Mouse (Mus musculus) induced T-regulatory cell, adult 2 months (primary cell): Measurements from ENCODE around the gene Wscd2.
A peak's percentile ranks its signal among the peaks of the same experiment; 100 is the strongest.

Experiments
- DNase-seq: peaks from one replicate; pipeline ENCODE4 v3.0.0-alpha.2; 2012; ENCODE audit warnings: low read depth

Gene Wscd2

DNA sequence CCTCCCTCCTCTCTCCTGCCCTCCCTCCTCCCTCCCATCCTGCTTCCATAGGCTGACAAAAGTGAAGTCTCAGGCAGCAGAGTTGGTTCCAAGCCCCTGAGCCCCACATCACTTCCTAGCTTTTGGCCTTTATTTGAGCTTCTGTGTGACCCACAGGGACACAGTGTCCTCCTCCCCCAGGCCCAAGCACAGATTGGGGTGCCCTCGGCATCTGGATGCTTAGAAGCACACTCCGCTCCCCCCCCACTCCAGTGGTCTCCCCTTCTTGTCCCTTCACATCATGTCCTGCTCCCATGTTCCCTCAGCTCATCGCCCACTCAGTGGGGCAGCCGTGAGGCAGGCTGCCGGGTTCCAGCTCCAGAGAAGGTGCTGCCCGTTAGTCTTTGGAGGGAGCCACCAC lies 121.0 kb downstream of the Wscd2 start:
- DNase-seq = no peak

DNA sequence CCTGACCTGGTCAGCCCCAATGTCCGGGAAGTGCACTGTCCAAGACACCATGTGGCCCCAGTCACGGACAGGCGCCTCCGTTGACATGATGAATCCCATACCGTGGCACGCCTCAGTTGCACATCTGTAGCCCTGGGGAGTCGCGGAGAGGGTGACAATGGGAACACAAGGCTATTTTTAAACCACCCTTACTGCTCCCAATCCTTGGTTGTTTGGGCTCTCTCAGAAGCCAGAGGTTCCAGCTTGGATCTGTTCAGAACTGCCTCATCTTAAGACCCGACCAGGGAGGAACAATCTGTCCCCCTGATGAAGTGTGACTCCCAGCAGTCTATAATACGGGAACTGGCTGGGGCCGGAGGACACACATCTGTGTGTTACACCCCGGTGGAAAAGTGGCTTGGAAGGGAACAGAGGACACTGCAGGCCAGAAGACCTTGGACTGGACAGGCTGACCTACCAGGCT lies 121.7 kb downstream of the Wscd2 start:
- DNase-seq = no peak

DNA sequence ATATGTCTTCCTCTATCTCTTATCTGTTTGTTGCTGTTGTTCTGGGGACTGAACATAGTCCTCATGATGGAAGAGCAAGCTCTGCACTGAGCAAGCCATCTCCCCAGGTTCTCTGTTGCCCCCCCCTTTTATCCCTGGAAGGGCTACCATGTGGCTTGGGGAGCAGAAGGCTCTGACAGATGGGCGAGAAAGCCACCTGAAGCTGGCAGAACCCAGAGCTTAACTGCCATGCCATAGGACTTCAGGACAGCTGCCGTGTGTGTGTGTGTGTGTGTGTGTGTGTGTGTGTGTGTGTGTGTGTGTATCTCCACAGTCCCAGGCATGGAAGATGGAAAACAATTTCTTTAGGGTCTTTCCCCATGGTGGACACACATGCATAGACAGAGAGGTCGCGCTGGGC lies 128.6 kb downstream of the Wscd2 start:
- DNase-seq = no peak

- DNase-seq = no peak
These were observed 129.0 kb downstream of the Wscd2 start for GRCm38 (mm10) chr5:113619151-113619550.

DNA sequence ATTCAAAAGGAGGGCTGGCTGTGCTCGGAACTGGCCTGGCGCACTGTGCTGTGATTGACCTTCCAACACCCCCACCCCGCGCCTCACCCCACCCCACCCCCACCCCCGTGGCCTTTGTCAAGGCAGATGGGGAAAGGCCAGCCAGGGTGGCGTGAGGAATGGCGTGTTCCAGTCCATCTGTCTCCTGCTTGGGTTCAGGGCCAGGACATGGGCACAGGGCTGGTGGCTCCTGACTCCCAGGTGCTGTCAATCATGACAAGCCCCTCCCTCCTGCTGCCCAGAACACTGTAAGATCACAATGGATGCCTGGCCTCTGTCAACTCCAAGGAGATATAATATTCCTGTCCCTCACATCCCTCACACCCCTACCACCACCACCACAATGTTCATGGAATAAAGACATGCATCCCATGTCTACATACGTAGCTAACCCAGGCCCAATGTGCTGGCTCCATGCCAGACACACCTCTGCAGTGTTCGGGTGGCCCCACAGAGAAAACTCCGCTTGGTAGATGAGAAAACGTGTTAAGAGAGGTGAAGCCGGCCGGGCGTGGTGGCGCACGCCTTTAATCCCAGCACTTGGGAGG lies 130.1 kb downstream of the Wscd2 start:
- no peak for DNase-seq

- peak; percentile 55 for DNase-seq
These were observed 130.9 kb downstream of the Wscd2 start for GRCm38 (mm10) chr5:113620999-113621398.

- no peak for DNase-seq
These were observed 132.9 kb downstream of the Wscd2 start for GRCm38 (mm10) chr5:113623052-113623451.

- DNase-seq = no peak
These were observed 134.9 kb downstream of the Wscd2 start for GRCm38 (mm10) chr5:113625068-113625467.

GRCm38 (mm10) chr5:113626352-113626751 lies 136.2 kb downstream of the Wscd2 start:
- DNase-seq = no peak

DNA sequence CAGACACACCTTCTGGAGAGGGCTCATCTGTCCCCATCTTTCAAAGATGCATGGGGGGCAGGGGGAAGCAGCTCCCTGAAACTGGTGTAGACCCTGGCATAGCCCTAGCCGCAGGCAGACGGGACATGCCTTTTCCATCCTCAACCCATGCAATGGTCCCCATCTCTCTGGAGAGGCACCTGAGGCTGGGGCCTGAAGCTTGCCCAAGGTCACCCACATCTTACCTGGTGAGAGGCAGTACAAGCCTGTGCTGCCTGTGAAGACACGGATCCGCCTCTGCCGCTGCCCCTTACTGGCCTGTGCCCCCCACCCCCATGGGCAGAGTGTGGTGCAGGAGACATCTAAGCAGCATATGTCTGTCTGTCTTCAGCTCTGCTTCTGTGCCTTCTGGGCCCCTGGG lies 136.9 kb downstream of the Wscd2 start:
- no peak for DNase-seq

DNA sequence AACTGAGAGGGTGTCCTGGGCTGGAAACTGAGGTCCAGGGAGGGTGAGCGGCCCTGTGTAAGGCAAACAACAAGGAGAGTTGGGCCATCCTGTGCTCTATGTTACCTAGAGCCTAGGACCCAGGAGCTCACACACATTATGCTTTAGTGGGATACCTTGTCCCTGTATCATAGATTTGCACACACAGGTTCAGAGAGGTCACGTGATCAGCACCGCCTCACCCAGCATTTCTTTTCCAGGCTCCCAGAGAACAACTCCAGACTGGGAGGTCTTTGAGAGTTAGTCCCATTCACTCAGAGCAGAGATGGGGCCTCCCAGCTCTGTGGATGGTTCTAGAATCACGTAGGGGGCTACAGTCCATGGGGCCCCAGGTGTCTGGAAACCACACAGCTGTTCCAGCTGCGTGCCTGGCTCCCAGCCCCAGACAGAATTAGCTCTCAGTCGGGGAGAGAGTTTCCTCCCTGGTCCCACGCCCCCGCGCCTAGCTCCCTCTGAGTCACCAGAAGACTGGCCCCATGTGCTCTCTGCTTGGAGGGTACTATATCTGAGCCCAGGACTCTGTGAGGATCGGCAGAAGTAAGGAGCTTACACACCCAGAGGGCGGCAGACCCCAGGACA lies 137.8 kb downstream of the Wscd2 start:
- DNase-seq = no peak

GRCm38 (mm10) chr5:113629248-113629647 lies 139.1 kb downstream of the Wscd2 start:
- DNase-seq = no peak

GRCm38 (mm10) chr5:113630116-113630515 lies 140.0 kb downstream of the Wscd2 start:
- DNase-seq = no peak

GRCm38 (mm10) chr5:113633037-113633714 lies 143.0 kb downstream of the Wscd2 start:
- DNase-seq = no peak

DNA sequence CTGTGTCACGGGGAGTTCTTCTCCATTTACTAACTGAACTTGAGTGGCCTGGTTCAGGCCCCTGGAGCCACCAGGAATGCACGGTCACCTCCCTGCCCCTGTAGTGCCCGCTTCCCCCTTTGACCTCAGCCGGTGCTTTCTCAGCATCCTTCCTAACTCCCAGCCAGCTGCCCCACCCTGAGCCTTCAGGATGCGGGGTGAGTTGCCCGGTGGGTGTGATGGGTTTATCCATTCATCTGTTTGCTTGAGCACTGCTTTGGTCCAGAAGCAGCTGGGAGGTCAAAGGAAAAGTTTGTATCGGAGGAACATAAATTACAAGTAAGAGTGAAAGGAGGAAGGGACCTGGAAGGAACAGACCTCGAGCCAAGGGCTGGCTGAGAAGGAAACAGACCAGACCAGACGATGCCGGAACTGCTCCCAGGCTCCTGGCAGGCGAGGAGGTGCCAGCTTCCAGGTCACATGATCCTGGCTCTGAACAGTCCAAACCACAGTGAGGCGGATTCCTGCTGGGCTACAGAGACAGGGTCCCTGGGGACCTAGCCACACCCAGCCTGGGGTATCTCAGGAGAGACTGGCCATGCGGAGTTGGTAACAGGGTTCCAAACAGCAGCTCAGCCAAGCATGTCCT lies 144.0 kb downstream of the Wscd2 start:
- DNase-seq = no peak

DNA sequence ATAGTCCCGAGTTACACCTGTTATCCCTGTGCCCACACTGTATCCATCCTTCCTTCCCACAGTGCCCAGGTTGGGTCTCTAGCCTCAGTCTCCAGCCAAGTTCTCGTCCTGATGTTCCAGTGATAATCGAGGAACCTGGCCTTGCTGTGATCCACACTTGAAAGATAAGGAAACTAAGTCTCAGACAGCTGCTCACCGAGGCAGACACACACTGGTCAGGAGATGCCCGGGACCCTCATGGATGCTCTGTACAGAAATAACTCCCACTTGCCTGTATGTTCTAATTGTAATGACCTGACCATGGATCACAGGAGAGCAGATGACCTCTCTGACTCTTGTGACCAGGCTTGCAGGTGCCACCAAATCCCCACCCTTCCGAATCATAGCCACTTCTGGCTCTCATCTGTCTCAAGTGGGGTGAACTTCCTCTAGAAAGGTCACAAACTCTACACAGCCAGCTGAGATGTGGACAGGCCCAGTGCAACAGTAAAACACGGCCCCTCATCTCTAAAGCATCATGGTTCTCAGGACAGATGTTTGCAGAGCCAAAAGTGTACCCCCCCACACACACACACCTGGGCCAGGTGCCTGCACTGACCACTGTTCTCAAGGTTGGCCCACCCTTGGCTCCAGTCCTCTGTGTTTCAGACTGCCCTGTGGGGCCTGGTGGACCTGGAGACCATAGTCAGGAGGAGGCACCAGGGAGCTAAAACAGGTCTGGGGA lies 144.9 kb downstream of the Wscd2 start:
- no peak for DNase-seq

DNA sequence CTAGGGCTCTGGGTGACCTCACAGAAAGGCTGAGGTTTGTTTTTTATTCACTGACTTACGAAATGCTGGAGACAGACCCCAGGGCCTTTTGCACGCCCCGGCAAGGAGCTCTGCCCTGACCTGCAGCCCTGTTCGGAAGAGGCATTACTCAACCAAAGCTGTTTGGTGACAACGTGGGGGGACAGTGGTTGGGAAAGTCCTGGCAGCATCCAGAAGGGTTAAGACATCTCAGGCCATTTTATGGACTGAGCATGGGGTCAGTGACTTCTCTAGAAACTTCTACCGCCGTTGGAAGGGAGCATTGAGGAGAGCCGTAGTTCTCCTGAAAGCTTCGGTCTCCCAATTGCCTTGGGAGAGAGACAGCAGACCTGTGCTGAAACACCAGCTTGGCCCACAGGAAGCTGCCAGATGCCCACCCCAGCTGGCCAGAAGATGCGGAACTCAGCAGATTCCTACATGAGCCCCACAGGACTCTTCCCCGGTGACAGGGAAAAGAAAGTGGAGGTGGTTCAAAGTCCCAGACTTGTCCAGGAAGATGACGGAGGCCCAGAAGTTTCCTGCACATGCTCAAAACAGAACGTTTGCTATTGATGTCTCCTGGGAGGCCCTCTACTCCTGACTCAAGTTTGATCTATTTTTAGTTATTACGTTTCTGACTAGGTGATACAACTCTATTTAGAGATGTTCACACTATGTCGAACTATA lies 145.9 kb downstream of the Wscd2 start:
- no peak for DNase-seq

- DNase-seq = no peak
These were observed 147.5 kb downstream of the Wscd2 start for GRCm38 (mm10) chr5:113637631-113638030.

DNA sequence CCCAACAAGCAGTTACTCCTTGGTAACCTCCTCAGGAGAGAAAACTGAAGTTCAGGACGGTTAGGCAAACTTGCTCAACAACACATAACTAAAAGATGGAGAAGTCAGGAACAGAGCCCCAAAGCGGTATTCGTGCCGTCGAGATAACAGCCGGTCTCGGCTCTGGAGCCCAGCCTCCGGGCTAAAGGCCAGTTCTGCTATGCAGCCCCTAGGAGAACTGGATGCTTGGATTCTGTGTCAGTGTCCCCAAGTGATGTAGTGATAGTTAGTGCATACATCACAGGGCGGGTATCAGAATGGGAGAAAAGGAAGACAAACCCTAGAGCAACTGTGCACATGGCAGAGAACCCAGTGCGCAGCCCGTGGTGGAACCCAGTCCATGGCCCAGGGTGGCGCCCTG lies 147.9 kb downstream of the Wscd2 start:
- no peak for DNase-seq

GRCm38 (mm10) chr5:113639126-113639525 lies 149.0 kb downstream of the Wscd2 start:
- peak; percentile 59 for DNase-seq
